Mouse (Mus musculus) layer of hippocampus, adult 9-11 months (tissue): Measurements from ENCODE around the gene Igf1.

Source experiments
- DNase-seq: peaks from one replicate; pipeline ENCODE4 v3.0.0; 2022

The Igf1 gene

DNA sequence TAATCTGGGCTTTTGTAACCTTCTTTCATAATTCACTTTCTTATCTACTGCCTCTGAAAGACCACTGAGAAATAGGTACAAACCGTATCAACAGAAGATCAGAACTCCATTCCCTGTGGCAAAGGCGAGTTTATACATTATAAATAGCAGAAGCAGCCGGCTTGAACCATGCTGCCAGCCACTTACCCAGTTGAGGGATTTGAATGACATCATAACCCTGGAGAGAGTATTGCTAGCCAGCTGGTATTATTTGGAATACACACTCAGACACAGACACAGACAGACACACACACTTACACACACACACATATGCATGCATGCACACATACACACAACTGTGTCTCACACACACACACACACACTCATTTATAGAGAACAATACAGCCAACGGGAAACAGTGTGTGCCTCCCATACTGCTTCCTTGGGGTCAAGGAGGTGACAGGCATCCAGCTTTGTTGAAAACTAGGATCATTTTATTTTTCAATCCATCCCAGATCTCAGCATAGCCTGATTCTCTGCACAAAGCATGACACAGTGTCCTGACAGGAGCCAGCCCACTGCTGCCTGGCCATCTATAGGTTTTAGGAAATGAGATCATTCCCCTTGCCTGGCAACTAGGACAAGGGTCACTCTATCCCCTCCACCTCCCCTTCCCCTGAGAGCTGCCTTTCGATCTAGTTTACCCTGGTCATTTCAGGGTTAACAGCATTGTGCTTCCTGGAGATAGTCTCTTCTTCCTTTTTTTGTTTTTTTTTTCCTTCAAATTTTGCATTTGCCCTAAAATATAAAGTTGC is at the start of gene Igf1:
Gene Igf1, plus strand, starts transcription at position 253 of the 794 bp plus-strand sequence.
- DNase-seq = no peak

DNA sequence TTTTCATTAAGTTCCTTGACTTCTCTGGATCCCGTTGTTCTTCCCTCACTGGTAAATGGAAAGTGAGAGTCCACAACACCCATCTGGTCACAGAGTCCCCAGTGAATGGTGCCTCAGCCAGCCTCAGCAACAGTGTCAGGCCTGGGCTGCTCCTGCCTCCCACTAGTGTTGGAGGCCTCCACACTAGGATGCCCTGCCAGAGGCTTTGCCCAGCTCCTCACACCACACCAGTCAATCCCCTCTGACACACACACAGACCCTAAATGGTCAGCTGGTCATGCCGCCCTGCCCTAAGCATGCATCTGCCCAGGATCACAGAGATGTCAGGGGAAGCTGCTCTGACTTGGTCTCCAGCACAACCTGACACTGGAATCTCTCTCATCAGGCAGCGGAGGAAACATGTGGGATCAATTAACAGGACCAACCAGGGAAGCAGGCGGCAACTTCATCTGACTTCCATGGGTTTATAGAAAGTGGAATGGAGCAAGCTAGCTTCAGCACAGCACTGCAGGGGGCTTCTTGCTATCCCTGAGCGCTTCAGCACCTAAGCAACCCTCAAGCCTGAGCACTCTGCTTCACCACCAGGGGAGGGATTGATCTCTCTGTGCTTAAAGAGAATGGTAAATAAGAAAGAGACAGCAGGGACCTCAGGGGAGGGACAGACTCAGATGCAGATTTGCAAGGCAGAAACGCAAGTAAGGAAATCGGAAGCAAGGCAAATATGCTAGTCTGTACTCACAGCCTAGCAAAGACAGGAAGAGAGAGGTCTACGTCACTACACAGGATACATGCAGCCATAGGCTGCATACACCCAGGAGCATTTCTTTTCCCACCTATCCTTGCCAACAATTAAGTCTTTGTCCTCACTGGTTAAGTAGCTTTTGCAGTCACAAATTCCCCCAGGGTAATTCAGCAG is 45.6 kb upstream of the Igf1 start:
- DNase-seq = no peak

- DNase-seq = no peak
These were observed 44.9 kb upstream of the Igf1 start for GRCm38 (mm10) chr10:87813073-87813590.

- peak; percentile 25 for DNase-seq
These were observed 41.2 kb upstream of the Igf1 start for GRCm38 (mm10) chr10:87816861-87817260.

DNA sequence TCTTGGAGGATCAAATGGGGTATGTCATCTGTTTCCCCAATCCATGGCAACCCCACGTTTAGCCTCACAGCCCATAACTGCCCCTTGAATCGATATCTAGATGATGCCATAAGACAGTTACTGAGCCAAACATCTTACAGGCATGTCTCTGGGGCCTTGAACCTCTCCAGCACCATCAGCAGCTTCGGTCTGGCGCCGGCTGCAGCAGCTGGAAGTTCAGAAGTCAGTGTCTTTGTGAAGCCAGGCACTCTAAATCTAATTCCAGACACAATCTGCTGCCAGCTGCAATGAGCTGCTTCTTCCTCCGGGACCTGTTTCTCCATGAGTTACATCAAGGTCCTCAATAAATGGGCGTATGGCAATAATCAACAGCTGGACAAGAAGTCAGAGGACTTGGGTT is 40.3 kb upstream of the Igf1 start:
- no peak for DNase-seq

- DNase-seq = no peak
These were observed 36.2 kb upstream of the Igf1 start for GRCm38 (mm10) chr10:87821906-87822305.

DNA sequence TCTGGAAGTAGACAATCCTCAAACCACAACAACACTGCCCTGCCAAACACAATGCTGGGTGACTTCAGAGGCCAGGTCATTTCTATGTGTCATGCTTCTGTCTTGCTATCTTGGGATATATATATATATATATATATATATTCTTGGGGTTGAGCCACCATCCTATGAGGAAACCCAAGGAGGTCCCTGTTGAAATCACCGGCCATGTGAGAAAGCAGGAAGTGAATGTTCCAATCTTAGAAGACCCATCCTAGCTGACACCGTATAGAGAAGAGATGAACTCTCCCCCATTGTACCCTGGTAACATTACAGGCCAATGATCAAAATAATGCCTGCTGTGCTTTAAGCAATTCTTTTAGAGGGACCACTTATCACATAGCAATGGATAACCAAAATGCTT is 28.1 kb upstream of the Igf1 start:
- no peak for DNase-seq

DNA sequence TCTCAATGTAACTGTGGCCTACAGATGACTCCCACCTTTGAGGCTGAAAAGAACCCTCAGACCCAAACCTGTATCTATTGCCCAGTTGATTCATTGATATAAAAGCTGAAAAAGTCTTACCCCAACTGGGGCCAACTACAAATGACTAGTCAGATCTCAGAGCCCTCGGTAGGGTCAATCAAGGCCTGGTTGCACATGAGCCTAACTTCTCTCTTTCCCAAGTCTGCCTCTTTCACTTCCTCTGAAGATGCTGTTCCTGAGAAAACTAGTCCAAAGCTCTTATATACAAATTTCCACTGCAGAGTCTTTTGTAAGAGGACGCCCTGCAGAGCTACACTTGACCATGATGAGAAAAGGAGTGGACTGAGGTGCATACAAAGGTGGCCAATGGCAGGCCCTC is 27.4 kb upstream of the Igf1 start:
- no peak for DNase-seq

DNA sequence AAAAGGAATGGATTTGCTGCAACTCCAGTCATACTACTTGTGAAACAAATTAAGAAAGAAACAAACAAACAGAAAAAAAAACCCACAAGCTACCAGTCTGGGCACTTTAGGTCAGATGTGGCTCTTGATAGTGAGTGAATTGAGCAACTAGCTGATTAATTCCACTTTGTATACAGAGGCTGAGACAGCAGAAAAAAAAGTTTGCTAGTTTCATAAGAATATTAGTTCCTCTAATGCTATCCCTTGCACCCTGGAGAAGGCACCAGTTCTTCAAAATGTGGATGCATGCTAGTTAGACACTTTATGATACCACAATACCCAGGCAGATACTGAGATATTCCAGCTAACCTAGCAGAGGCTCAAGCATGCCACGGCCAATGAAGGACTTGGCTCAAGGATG is 26.0 kb upstream of the Igf1 start:
- no peak for DNase-seq

- DNase-seq = no peak
These were observed 18.6 kb upstream of the Igf1 start for GRCm38 (mm10) chr10:87839454-87839853.

- DNase-seq = no peak
These were observed 15.6 kb upstream of the Igf1 start for GRCm38 (mm10) chr10:87842501-87842900.

- no peak for DNase-seq
These were observed 13.0 kb upstream of the Igf1 start for GRCm38 (mm10) chr10:87844917-87845552.

GRCm38 (mm10) chr10:87847882-87848281 is 10.2 kb upstream of the Igf1 start:
- DNase-seq = no peak

DNA sequence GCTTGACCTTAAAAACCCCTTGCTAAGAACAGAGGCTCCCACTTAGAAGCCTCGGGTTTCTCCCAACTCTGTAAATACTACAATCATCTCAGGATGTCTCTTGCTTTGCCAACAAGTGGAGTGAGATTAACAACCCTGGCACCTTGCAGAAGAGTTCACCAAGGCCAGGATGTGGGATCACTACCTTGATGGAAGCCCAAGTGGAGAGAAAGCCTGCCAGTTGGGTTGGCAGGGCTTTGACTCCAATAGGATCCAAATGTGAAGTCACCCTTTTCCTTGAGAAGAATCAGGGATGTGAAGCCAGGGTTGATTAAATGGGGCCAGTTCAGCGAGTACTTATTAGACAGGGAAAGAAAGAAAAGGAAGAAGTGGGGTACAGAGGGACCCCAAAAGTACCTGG is 9.6 kb upstream of the Igf1 start:
- no peak for DNase-seq

DNA sequence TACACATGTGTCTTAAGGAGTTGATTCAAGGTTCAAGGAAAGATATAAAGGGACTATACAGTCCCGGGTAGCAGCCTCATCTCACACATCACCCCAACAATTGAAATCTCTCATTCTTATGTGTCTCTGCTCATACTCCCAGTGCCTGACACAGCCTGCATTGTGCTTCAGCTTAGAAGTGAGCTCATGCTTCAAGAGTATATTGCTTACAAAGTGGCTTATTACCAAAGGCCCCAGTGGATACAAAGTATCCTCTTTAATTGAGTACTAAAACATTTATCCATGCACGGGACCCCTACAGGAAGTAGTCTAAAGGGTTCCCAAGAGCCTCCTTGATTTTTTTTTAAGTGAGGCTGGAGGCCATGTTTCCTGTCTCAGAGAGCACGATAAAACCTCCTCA is 6.6 kb upstream of the Igf1 start:
- DNase-seq = no peak

GRCm38 (mm10) chr10:87854408-87854807 is 3.7 kb upstream of the Igf1 start:
- peak; percentile 21 for DNase-seq

GRCm38 (mm10) chr10:87855423-87856122 is 2.5 kb upstream of the Igf1 start:
- DNase-seq = no peak

DNA sequence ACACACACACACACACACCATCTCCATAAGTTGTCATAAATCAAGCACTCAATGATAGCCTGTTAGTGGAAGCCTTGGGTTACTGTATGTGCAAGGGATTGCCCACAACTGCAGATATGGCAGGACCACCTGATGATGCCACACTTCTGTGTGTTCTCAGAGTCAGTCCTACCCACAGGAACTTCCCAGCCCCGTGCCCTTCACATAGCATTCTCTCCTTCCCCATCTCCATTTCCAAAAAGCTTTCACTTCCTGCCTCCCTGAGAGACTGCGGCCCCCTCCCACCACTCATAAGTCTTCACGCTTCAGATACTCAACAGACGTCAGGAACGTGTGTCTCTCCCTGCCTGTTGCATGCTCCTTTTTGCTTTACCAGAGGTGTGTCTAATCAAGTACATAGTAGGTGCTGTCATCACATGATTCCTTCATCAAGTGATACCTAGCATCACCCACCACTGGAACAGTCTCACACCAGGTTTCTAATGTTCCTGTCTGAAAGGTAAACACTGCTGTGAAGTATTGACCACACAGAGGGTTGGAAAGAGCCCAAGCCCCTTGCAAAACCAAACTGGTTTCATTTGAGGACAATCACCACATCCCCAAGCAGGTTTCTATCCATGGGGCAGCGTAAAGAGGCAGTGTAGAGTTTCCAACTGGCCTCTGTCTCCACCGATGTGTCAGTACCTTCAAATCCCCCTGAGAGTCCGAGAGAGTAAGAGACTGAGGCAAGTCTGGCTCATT is 680 bp upstream of the Igf1 start:
- DNase-seq = no peak

- no peak for DNase-seq
These were observed 874 bp downstream of the Igf1 start for GRCm38 (mm10) chr10:87858939-87859338.

DNA sequence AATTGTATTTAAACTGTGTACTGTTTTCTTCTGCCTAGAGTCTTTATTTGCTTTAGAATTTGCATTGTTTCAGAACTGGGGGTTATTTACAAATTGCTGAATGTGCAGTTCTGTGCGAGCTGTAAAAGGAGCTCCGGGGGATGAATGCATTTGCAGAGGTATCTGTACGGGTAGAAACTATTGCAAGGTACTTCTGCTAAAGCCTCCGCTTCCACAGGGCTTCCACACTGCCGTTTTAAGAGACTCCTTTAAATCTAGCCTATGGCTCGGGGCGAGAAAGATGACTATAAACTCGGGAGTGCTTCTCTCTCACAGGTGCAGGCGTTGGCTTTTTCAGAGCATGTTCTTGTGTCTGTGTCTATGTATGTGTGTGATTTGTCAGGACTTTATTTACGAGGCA is 1.4 kb downstream of the Igf1 start:
- no peak for DNase-seq

- no peak for DNase-seq
These were observed 2.4 kb downstream of the Igf1 start for GRCm38 (mm10) chr10:87860181-87861103.
